Mouse (Mus musculus): ENCODE measurements around the gene Mnt. TPM values are rescaled to one million over a fixed set of nuclear protein-coding genes. Genes with fewer than 3 reads are reported as not detected.

The Mnt gene
- polyA plus RNA-seq, 1 experiment from 2014 or later = 5.3 TPM

DNA sequence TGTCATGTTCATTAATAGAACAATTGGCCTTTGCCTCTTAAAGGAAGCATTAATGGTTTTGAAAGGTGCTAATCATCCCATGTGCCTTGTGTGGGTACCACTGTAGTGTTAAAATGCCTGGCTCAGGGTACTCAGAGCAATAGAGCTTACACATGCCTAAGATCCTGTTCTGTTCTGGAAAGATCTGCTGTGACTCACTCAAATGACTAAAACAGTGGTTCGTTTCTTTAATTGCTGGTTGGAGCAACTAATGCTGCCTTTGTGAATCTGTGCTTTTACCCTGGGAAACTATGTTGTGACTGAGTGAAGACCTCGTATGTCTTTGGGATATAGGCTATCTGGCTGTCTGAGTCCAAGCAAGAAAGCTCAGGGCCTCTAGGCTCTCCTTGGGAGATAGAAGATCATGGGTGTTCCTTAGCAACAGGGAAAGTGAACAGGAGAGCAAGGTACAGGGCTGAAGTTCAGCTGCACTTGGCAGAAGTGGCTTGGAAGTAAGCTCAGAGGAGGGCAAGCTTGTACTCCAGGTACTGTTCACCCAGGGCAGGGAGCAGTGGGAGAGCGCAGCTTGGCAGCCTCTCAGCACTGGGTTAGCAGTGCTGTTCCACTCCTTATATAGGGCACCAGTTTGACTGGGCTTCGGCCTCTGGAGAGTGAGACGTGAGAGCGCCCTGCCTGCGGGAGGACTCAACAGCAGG is 7.8 kb upstream of the Mnt start:
- no peaks in the 10 kb centered on the region for H3K9me3 ChIP-seq
- H3K36me3 ChIP-seq = peaks cover 29% of the 10 kb centered on the region
- no peak overlapping the region for H3K4me2 ChIP-seq (replicated peaks)
- no peak overlapping the region; the same call in 1 of the 2 replicates for H3K27ac ChIP-seq
- H3K9ac ChIP-seq = no peak overlapping the region
- ATAC-seq (ENCODE audit: low FRiP score, low read depth) = no peak
- H3K4me3 ChIP-seq = no peak overlapping the region
- 0 out of 2 replicates have a peak, but pooled peaks cover 2% of the 10 kb centered on the region for H3K4me1 ChIP-seq
- H3K27me3 ChIP-seq = no peaks in the 10 kb centered on the region
- 82% methylated on average over 7 of the region's 7 CpGs for WGBS

DNA sequence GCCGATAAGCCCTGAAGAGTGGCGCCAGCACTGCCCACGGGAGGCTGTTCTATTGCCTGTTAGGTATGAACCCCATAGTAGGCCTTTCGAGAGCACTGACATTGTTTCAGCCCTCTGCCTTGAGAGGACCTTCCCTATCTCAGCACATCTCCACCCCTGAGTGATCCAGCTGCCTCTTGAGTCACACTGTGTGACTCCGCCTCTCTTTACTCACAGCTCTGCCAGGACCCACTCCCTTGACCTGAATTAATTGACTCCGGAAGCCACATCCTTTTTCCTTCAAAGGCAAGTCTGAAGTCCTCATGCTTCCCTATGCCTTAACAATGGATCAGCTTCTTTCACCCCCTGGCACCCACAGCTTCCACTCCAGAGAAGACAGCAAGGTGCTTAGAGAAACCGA is 4.6 kb upstream of the Mnt start:
- Histone ChIP-seq H3K9ac (no peak overlapping the region), H3K9me3 (no peaks in the 10 kb centered on the region), H3K27ac (no peak overlapping the region), H3K4me3 (no peak overlapping the region), H3K36me3 (peaks cover 10% of the 10 kb centered on the region), H3K4me2 (replicated peaks) (no peak overlapping the region), H3K27me3 (peaks cover 7% of the 10 kb centered on the region), H3K4me1 (peaks cover 18% of the 10 kb centered on the region; the same call in 1 of the 2 replicates)
- WGBS = 67% methylated on average over 7 of the region's 7 CpGs
- ATAC-seq (ENCODE audit: low FRiP score, low read depth) = no peak

DNA sequence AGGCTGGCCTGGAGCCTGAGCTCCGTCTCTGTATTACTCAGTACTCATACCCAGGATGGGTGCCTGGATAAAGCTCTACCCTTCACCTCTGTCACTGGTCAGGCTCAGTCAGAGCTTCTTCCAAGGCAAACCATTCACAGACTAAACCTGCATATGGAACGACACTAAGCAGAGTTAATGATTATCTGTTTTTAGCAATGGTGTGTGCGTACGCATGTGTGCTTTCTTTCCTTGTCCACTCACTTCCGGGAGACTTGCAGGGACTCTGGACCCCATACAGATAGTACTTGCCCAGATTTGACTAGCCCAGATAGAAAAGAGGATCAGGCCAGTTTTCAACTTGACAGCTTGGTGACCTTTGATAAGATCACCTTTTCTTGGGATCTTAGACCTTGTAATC is 4.0 kb upstream of the Mnt start:
- no peak overlapping the region for H3K4me2 ChIP-seq (replicated peaks)
- H3K4me3 ChIP-seq = no peak overlapping the region
- ATAC-seq (ENCODE audit: low FRiP score, low read depth) = no peak
- H3K36me3 ChIP-seq = peaks cover 10% of the 10 kb centered on the region
- H3K9me3 ChIP-seq = no peaks in the 10 kb centered on the region
- H3K27me3 ChIP-seq = peaks cover 7% of the 10 kb centered on the region
- 88% methylated on average over 5 of the region's 5 CpGs for WGBS
- no peak overlapping the region for H3K27ac ChIP-seq
- no peak overlapping the region for H3K9ac ChIP-seq
- H3K4me1 ChIP-seq = peaks cover 18% of the 10 kb centered on the region; the same call in 1 of the 2 replicates

DNA sequence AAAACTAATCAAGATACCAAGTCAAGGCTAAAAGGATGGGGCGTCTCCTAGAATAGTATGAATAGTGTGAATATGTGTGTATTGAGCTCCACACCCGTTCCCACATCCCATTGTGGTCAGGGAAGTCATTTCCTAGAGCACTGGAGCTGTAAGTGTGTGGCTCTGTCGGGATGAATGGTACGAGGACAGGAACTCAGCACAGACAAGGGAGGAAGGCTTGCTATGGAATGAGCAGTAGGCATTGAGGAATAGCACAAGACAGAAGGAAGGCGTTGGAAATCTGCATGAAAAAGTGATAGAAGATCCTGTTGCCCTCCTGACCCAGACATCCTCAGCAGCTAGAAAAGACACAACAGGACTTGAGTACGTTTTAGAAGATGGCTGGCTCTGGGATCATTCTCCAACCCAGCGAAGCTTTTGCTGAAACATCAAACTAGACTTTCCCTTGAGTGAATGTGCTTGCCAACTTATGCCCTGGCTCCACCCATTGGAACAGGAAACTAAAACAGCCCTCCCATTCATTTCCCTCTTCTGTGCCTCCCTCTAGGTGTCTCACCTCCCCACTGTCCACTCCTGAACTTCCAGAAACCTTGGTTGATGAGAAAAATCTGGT is 2.8 kb upstream of the Mnt start:
- WGBS = 71% methylated on average over 7 of the region's 7 CpGs
- Histone ChIP-seq H3K9me3 (no peaks in the 10 kb centered on the region), H3K4me3 (no peak overlapping the region), H3K9ac (no peak overlapping the region), H3K4me2 (replicated peaks) (no peak overlapping the region), H3K36me3 (peaks cover 9% of the 10 kb centered on the region), H3K27me3 (peaks cover 7% of the 10 kb centered on the region), H3K4me1 (peaks cover 24% of the 10 kb centered on the region), H3K27ac (no peak overlapping the region)
- ATAC-seq (ENCODE audit: low FRiP score, low read depth) = no peak

DNA sequence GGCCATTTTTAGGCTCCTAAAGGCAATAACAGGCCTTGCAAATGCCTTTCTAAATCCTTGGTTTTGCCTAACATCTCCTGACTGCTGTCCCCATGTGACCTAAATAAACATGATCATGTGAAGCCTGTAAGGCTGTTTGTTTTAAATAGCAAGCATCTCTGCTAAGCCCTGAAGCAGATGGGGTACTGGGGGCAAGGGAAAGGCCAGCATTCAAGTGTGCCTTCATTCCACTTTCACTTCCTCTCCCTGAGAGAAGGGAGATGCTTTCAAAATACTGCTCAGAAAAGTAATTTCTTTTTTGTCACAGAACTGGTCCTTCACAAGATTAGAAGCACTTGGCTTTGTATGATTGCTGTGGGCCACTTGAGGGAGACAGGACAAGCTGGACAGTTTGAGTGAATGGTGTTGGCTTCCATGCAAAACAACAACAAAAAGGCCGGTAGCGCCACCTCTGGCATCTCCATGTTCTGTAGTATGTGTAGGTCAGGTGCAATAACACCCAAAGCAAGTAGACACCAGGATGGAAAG is 2.3 kb upstream of the Mnt start:
- Histone ChIP-seq H3K4me2 (replicated peaks) (0 out of 2 replicates have a peak overlapping the region, but pooled peaks have one; percentile 90), H3K9ac (no peak overlapping the region), H3K9me3 (no peaks in the 10 kb centered on the region), H3K27me3 (peaks cover 7% of the 10 kb centered on the region), H3K27ac (no peak overlapping the region), H3K4me1 (peaks cover 30% of the 10 kb centered on the region), H3K36me3 (peaks cover 3% of the 10 kb centered on the region; the same call in 1 of the 2 replicates), H3K4me3 (no peak overlapping the region)
- ATAC-seq (ENCODE audit: low FRiP score, low read depth) = no peak
- WGBS = 33% methylated on average over 2 of the region's 2 CpGs

DNA sequence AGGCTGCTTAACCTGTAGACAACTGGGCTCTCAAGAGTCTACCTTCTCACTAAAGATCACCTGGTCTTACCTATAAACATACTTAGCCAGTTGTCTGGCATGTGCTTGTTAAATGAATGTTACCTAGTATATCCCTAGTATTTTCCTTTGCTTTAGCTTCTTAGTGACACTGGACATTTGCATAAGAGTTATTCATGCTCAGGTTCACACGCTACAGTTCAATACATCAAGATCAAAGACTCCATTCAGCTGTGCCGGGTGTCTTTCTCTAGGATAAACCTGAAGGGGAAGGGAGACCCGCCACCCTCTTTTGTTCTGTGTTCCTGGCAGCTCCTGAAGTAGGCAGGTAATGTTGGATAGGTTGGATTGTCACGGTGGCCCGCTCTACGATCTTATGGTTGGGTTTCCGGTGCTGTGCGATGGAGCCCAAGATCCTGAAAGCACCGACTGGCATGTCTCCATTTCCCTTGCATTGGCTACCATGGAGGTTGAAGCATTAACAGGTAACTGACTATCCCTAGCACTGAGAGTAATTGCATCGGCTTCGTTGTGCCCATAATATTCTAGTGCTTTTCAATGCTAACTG is 1.7 kb upstream of the Mnt start:
- peak overlapping the region; percentile 85; the same call in 1 of the 2 replicates for H3K27ac ChIP-seq
- 13% methylated on average over 11 of the region's 11 CpGs for WGBS

DNA sequence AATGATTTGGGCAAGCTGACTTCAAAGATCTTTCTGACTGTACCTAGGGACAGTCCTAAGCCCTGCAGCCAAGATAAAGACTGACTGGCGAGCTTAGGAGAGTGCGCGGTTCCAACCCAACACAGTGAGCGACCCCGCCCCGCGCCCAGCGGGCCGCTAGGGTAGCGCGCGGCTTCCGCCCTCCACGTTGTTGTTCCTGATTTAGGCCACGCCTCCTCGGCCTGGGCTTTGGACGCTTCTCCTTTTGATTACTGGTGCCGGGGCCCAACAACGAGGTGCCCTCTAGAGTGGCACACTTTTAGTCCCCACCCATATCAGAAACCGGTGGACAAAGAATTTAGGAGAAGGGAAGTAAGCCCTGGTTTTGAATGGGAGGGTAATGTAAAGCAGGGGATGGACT is 908 bp upstream of the Mnt start:
- Histone ChIP-seq H3K9me3 (no peaks in the 10 kb centered on the region), H3K36me3 (no peaks in the 10 kb centered on the region), H3K4me3 (peak overlapping the region; percentile 98), H3K9ac (peak overlapping the region; percentile 50; the same call in 1 of the 2 replicates), H3K4me1 (peaks cover 43% of the 10 kb centered on the region), H3K27ac (peak overlapping the region; percentile 85), H3K4me2 (replicated peaks) (peak overlapping the region; percentile 90), H3K27me3 (peaks cover 7% of the 10 kb centered on the region)
- ATAC-seq (ENCODE audit: low FRiP score, low read depth) = peak; percentile 48
- under 1% methylated on average over 20 of the region's 20 CpGs for WGBS

More for the DNA sequence above, 1.7 kb upstream of the Mnt start:
- peak overlapping the region; percentile 90 for H3K4me2 ChIP-seq (replicated peaks)
- no peaks in the 10 kb centered on the region for H3K9me3 ChIP-seq
- peaks cover 7% of the 10 kb centered on the region for H3K27me3 ChIP-seq
- no peak for ATAC-seq (ENCODE audit: low FRiP score, low read depth)
- peaks cover 36% of the 10 kb centered on the region for H3K4me1 ChIP-seq
- no peaks in the 10 kb centered on the region for H3K36me3 ChIP-seq
- H3K4me3 ChIP-seq = peak overlapping the region; percentile 98
- peak overlapping the region; percentile 45; the same call in 1 of the 2 replicates for H3K9ac ChIP-seq

DNA sequence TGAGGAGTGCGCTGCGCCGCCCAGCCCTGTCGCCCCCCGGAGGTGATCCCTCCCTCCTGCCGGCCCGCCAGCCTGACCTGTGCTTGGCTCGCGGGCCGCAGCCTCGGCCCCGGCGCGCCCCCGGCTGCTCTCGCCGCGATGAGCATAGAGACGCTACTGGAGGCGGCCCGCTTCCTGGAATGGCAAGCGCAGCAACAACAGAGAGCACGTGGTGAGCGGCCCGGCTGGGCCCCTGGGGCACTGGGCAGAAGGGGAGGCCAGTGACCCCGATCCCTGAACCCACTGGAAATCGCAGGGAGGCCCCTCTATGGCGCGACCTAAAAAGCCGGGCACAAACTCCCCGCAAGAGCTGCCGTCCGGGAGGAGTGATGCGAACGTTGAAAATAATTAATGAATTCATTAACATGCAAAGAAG is 478 bp downstream of the Mnt start:
- H3K4me1 ChIP-seq = peaks cover 50% of the 10 kb centered on the region
- ATAC-seq (ENCODE audit: low FRiP score, low read depth) = no peak
- under 1% methylated on average over 35 of the region's 35 CpGs for WGBS

DNA sequence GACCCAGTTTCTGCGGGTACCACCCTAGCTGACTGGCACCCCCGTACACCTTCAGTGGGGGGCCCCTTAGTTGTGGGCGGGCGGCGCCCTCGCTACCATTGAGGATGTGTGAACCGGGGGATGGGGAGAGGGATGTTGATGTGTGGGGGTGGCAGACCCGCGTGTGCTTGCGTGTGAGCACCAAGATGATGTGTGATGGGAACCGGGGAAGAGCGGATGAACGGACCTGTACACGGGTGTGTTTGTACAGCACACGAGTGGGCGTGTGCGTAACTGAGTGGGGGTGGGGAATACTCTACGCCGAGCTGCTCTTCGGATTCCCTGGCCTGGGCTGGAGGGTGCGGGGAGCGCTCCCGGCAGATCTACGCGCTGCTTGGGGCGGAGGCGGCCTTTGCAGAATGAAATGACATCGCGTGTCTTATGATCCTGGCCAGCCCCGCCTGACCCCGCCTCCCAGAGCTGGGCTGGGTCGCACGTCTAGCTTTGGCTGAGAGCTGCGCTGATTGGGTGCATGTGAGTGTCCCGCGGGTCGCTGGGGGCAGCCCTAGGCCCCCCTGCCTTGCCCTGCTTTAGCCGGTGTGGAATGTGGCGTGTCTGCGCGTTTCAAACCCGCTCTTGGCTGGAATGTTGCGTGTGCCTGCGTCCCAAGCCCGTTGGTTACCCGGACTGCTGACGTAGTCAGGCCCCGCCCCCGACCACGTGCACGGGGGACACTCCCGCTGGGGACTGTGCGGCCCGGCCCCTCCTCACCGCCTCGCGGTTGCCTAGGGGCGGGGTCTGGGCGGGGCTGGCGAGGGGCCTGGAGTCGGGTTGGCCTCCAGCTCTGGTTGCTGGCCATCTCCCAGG is 1.1 kb downstream of the Mnt start:
- Histone ChIP-seq H3K27ac (peak overlapping the region; percentile 89), H3K36me3 (0 out of 2 replicates have a peak, but pooled peaks cover 2% of the 10 kb centered on the region), H3K4me1 (peaks cover 53% of the 10 kb centered on the region), H3K4me2 (replicated peaks) (peak overlapping the region; percentile 90), H3K9ac (peak overlapping the region; percentile 87), H3K4me3 (peak overlapping the region; percentile 98), H3K27me3 (peaks cover 7% of the 10 kb centered on the region), H3K9me3 (no peaks in the 10 kb centered on the region)
- ATAC-seq (ENCODE audit: low FRiP score, low read depth) = peak; percentile 79
- under 1% methylated on average over 61 of the region's 61 CpGs for WGBS

More for the DNA sequence above, 478 bp downstream of the Mnt start:
- peak overlapping the region; percentile 98 for H3K4me3 ChIP-seq
- peak overlapping the region; percentile 85 for H3K27ac ChIP-seq
- peak overlapping the region; percentile 90 for H3K4me2 ChIP-seq (replicated peaks)
- H3K9me3 ChIP-seq = no peaks in the 10 kb centered on the region
- H3K9ac ChIP-seq = peak overlapping the region; percentile 87
- peaks cover 7% of the 10 kb centered on the region for H3K27me3 ChIP-seq
- no peaks in the 10 kb centered on the region for H3K36me3 ChIP-seq

DNA sequence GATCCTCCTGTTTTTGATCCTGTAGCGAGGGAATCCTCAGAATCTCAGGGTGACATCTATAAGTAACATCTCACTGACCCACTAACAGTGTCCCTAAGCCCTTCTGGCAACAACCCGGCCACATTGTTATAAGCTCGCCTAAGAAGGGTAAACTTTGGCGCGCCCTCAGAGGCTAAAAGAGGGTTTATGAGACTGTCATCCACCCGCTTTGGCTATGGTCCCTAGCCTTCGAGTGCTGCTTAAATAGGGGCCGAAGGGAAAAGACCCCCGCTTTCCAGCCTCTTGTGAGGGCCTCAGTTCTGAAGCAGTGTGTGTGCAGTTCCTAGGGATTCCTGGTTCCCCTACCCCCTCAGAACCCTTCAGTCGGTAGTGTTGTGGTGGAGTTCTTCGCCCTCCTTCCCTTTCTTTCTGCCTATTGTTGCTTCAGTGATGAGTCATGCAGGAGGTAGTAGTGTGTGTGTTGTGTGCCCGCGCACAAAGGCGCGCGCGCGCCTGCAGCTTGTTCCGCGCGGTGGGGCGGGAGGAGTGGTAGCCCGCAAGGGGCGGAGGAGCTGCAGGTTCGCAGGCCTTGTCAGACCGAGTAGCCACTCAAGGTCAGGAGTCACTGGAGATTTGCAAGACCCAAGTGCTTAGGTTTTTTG is 1.9 kb downstream of the Mnt start:
- H3K4me2 ChIP-seq (replicated peaks) = peak overlapping the region; percentile 90
- H3K27me3 ChIP-seq = peaks cover 7% of the 10 kb centered on the region
- H3K27ac ChIP-seq = peak overlapping the region; percentile 89
- H3K4me3 ChIP-seq = peak overlapping the region; percentile 98
- H3K9me3 ChIP-seq = no peaks in the 10 kb centered on the region
- no peak; the same call in 1 of the 2 replicates for ATAC-seq (ENCODE audit: low FRiP score, low read depth)
- 0 out of 2 replicates have a peak, but pooled peaks cover 2% of the 10 kb centered on the region for H3K36me3 ChIP-seq
- peak overlapping the region; percentile 69 for H3K9ac ChIP-seq
- under 1% methylated on average over 26 of the region's 26 CpGs for WGBS
- peaks cover 60% of the 10 kb centered on the region for H3K4me1 ChIP-seq
